Mouse (Mus musculus): ENCODE data around the gene Gm10306. TPM values are rescaled to one million over a fixed set of nuclear protein-coding genes. Genes with fewer than 3 reads are reported as not detected.

The Gm10306 gene
- polyA plus RNA-seq, 1 experiment from 2014 or later, result 0.55 TPM

Other genes with a start within 250 kb of the Gm10306 start
- gene Caap1, start 250 bp downstream of the Gm10306 start, polyA plus RNA-seq (2016; fragmentation: Nextera tagmentation; extraction: Ambion mirVana), result 34.2 and 35.4 TPM in 2 replicates
- 98.6 TPM in 2 replicates for gene Plaa, start 46.7 kb downstream of the Gm10306 start, polyA plus RNA-seq (2016; fragmentation: Nextera tagmentation; extraction: Ambion mirVana)
- gene Ift74, start 57.9 kb downstream of the Gm10306 start, polyA plus RNA-seq (2016; fragmentation: Nextera tagmentation; extraction: Ambion mirVana), result 64.0 and 66.0 TPM in 2 replicates
- gene Lrrc19, start 93.6 kb downstream of the Gm10306 start, polyA plus RNA-seq (2016; fragmentation: Nextera tagmentation; extraction: Ambion mirVana), result 0.90 and 1.1 TPM in 2 replicates
- gene Tek, start 182.7 kb downstream of the Gm10306 start, polyA plus RNA-seq (2016; fragmentation: Nextera tagmentation; extraction: Ambion mirVana), result 6.0 and 6.8 TPM in 2 replicates

All from forebrain, embryonic 12.5 days (tissue).